Mouse (Mus musculus) CH12.LX (cell line): ENCODE data around the gene Fam3c.

Experiments used
- CTCF ChIP-seq, 2 experiments: IDR thresholded peaks in 1 of 2; conservative IDR thresholded peaks in 1 of 2; 2 replicates each; pipeline ENCODE4 v1.5.1; 2011 to 2012; ENCODE audit warnings: low read depth in 2 of 2, low read length in 2 of 2, improper control_type of control experiment in 1 of 2, inconsistent platforms in 1 of 2, mild to moderate bottlenecking in 1 of 2, moderate library complexity in 1 of 2
- EP300 ChIP-seq: IDR thresholded peaks from 2 replicates; pipeline ENCODE4 v1.6.1; 2011; ENCODE audit warnings: low read length, improper control_type of control experiment
- GABPA ChIP-seq: IDR thresholded peaks from 2 replicates; pipeline ENCODE4 v1.6.1; 2012; ENCODE audit warnings: low read depth, low read length, improper control_type of control experiment, inconsistent platforms; ENCODE audit not compliant: insufficient replicate concordance
- JUND ChIP-seq: conservative IDR thresholded peaks from 2 replicates; pipeline ENCODE4 v1.6.1; 2011; ENCODE audit warnings: low read depth, low read length, improper control_type of control experiment
- MAFK ChIP-seq: IDR thresholded peaks from 2 replicates; pipeline ENCODE4 v1.6.1; 2011; ENCODE audit warnings: low read length, improper control_type of control experiment; ENCODE audit not compliant: insufficient replicate concordance
- MAX ChIP-seq: IDR thresholded peaks from 2 replicates; pipeline ENCODE4 v1.6.1; 2011; ENCODE audit warnings: low read length, improper control_type of control experiment
- MYC ChIP-seq: IDR thresholded peaks from 2 replicates; pipeline ENCODE4 v1.6.1; 2011; ENCODE audit warnings: low read depth, mild to moderate bottlenecking, improper control_type of control experiment, low read length
- NRF1 ChIP-seq: IDR thresholded peaks from 2 replicates; pipeline ENCODE4 v1.6.1; 2014; ENCODE audit warnings: low read depth, mild to moderate bottlenecking, inconsistent platforms, low read length, improper control_type of control experiment, moderate library complexity
- POLR2A ChIP-seq: IDR thresholded peaks from 2 replicates; pipeline ENCODE4 v1.6.1; 2011; ENCODE audit warnings: low read depth, mild to moderate bottlenecking, improper control_type of control experiment, low read length
- SIN3A ChIP-seq: IDR thresholded peaks from 2 replicates; pipeline ENCODE4 v1.6.1; 2012; ENCODE audit warnings: low read length, improper control_type of control experiment, inconsistent platforms
- ZC3H11A ChIP-seq: IDR thresholded peaks from 2 replicates; pipeline ENCODE4 v1.6.1; 2012; ENCODE audit warnings: low read depth, mild to moderate bottlenecking, inconsistent platforms, low read length, improper control_type of control experiment
- ZKSCAN1 ChIP-seq: IDR thresholded peaks from 2 replicates; pipeline ENCODE4 v1.6.1; 2012; ENCODE audit warnings: low read depth, inconsistent platforms, low read length, improper control_type of control experiment, borderline replicate concordance
- ZMIZ1 ChIP-seq: IDR thresholded peaks from 2 replicates; pipeline ENCODE4 v1.6.1; 2012; ENCODE audit warnings: low read depth, mild to moderate bottlenecking, inconsistent platforms, low read length, improper control_type of control experiment

DNA sequence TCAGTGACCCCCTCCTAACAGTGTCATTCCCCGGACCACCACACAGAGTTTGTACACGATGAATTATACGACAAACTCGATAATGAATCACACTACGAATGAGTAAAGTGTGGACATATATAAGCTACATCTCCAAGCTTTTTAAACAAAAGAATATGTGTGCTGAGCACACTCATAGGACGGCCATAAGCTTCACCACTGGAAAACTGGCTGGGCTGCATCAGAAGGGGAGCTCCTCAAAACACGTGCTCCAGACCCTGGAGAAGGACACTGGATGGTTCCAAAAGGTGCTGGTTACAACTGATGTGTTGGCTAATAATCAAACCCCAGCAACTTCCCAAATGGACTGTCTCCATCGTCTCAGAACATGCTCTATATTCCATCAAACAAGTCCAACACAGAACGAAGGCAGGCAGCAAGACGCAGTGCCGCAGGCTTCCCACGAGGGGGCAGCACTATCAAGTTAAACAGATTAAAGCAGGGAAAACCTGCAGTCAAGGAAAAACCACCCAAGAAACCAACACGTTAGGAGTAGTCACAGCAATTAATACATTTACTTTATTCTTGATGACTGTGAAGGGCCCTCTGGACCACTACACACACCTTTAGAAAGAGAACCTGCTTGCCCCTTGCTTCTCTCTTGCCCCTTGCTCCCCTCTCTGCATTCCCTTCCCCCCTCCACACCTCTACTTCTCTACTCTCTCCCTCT, 30.5 kb downstream of the Fam3c start:
- TF ChIP-seq MAFK = peak; percentile 68; the same call in 1 of the 2 replicates
- no peak for TF ChIP-seq EP300
- no peak for TF ChIP-seq JUND
- TF ChIP-seq ZMIZ1 = no peak
- TF ChIP-seq NRF1 = no peak
- TF ChIP-seq ZKSCAN1 = no peak
- TF ChIP-seq CTCF (conservative IDR thresholded peaks at IDR 0.05 in 1 of 2, IDR thresholded peaks at IDR 0.05 in 1 of 2; ENCODE audit: low read depth in 2 of 2, low read length in 2 of 2) = peak; percentile 79 to 92
- no peak for TF ChIP-seq POLR2A
- TF ChIP-seq GABPA = no peak
- TF ChIP-seq MAX = no peak
- no peak for TF ChIP-seq MYC
- TF ChIP-seq SIN3A = no peak
- TF ChIP-seq ZC3H11A = peak; percentile 87
